Mouse (Mus musculus): ENCODE data around the gene Fhod1.

GRCm38 (mm10) chr8:105393915-105394314 lies 46.2 kb upstream of the Fhod1 start:
- no peak for TF ChIP-seq CTCF (IDR thresholded peaks at IDR 0.05; ENCODE audit: borderline replicate concordance, control insufficient read depth, extremely low read depth, insufficient read depth, low read length, poor library complexity)
- TF ChIP-seq POLR2A (IDR thresholded peaks at IDR 0.05; ENCODE audit: control insufficient read depth, extremely low read depth, insufficient read depth, low read length, poor library complexity) = no peak

Data from thymus, adult 2 months (tissue).